In the genomic region with DNA sequence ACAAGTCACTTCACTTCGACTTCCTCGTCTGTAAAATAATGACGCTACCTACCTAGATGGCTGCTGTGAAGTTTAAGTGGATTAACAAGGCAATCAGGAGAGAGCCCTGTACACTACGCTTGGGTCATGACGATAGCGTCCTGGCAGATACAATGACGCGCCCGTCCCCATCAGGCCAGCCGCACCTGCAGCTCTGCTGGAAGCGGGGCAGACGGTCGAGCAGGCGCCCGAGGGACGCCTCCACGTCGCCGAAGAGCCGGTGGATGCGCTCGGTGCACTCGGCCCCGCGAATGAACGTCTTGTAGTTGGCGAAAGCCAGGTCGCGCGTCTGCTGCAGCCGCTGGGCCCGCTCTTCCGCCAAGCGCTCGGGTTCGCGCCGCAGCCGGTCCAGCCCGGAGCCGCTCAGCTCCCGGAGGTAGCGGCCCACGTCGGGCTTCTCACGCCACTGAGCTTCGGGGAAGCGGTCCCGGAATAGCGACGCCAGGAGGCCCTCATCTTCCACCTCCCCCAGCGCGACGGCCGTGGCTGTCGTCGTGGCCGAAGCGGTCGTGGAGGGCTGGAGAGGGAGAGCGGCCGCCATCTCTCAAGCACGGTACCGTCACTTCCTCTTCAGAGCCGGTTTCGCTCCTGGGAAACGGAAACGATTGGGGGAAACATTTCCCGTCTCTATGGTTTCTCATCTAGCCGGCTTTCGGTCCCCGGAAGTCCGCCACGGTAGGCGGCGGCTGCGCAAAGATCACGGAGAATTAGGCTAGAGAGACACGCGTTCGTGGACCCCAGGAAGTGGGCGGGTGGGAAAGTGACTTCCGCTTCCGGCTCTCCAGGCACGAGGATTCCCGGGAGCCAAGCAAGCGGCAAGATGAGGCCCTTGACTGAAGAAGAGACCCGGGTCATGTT, we compare ENCODE assay signal across 8 mouse cellular contexts. TPM values are rescaled to one million over a fixed set of nuclear protein-coding genes. Genes with fewer than 3 reads are reported as not detected.
DNase-seq lines count a peak whose midpoint lies in the region; ATAC-seq and TF ChIP-seq lines count a peak whose summit lies in the region.

Gene Cog8, minus strand, starts transcription at position 614 of the 897 bp plus-strand sequence.
Gene Nip7, plus strand, starts transcription at position 802 of the 897 bp plus-strand sequence.

- TF ChIP-seq CTCF in gastrocnemius, adult 2 months (IDR thresholded peaks at IDR 0.05), result no peak
- no peak for TF ChIP-seq CTCF in hindbrain, postnatal 0 days (IDR thresholded peaks at IDR 0.05; ENCODE audit: low read depth)
- no peak for TF ChIP-seq CTCF in left cerebral cortex, adult 2 months (IDR thresholded peaks at IDR 0.05)

- DNase-seq in ZHBTc4 (ENCODE audit: low read depth, low spot score), result peak; percentile 99
- DNase-seq in gastrocnemius, adult 2 months, result peak; percentile 98
- peak; percentile 98 for DNase-seq in hindbrain, postnatal 0 days (ENCODE audit: low spot score)
- peak; percentile 95 to 96 for DNase-seq in left cerebral cortex, adult 2 months (ENCODE audit: extremely low spot score in 1 of 2, low spot score in 2 of 2)
- peak; percentile 96 for DNase-seq in right cerebral cortex, adult 2 months (ENCODE audit: low spot score in 2 of 2)
- DNase-seq in urinary bladder, postnatal 14 days (ENCODE audit: low spot score), result peak; percentile 96

- peak within 1 kb of the TSS; percentile 87 for H3K9ac ChIP-seq in hindbrain, postnatal 0 days (replicated peaks; ENCODE audit: low read length)

- peaks cover 7% of the 10 kb centered on the region; the same call in 1 of the 2 replicates for H3K4me1 ChIP-seq in hindbrain, postnatal 0 days (ENCODE audit: insufficient read depth, low read length)

- H3K9me3 ChIP-seq in hindbrain, postnatal 0 days (ENCODE audit: low read length), result no peaks in the 10 kb centered on the region

- H3K4me3 ChIP-seq in gastrocnemius, adult 2 months, result peak within 1 kb of the TSS; percentile 99
- H3K4me3 ChIP-seq in hindbrain, postnatal 0 days (ENCODE audit: low read length), result peak within 1 kb of the TSS; percentile 89
- peak within 1 kb of the TSS; percentile 71 for H3K4me3 ChIP-seq in left cerebral cortex, adult 2 months

- peaks cover 28% of the 10 kb centered on the region for H3K36me3 ChIP-seq in hindbrain, postnatal 0 days (ENCODE audit: insufficient read depth, low read length)

- H3K27me3 ChIP-seq in hindbrain, postnatal 0 days (ENCODE audit: insufficient read depth, low read length), result no peaks in the 10 kb centered on the region

- peak within 1 kb of the TSS; percentile 94 for H3K4me2 ChIP-seq in hindbrain, postnatal 0 days (ENCODE audit: low read depth, low read length)

- peak; percentile 93 for ATAC-seq in common myeloid progenitor, adult 5-6 weeks (replicated peaks; ENCODE audit: low read depth, poor library complexity, severe bottlenecking)
- ATAC-seq in hindbrain, postnatal 0 days, result peak; percentile 97
- peak; percentile 95 for ATAC-seq in megakaryocyte, adult 5-6 weeks (ENCODE audit: poor library complexity, severe bottlenecking)

- WGBS in hindbrain, postnatal 0 days, result 2% methylated on average over 88 of the region's 88 CpGs

- peak within 1 kb of the TSS; percentile 95 for H3K27ac ChIP-seq in gastrocnemius, adult 2 months
- peak within 1 kb of the TSS; percentile 89 for H3K27ac ChIP-seq in hindbrain, postnatal 0 days
- H3K27ac ChIP-seq in left cerebral cortex, adult 2 months, result peak within 1 kb of the TSS; percentile 89

- intact Hi-C loops in gastrocnemius, adult 2 months (cut with DNase I), result loop anchor here (1.0 kb wide), 1 partner anchor 25 kb away; the partner anchor contains the start of gene Vps4a
- intact Hi-C loops in left cerebral cortex, adult 2 months (cut with DNase I), result loop anchor here (1.0 kb wide), 1 partner anchor 163 kb away; the partner anchor contains the start of gene Utp4

RNA-seq across cellular contexts. Expression of gene Cog8, which starts in this region (rescaled TPM):
- 17.7 and 20.5 TPM in 2 replicates for total RNA-seq in common myeloid progenitor, adult 5-6 weeks (2017)
- total RNA-seq in gastrocnemius, adult 2 months (2021), result 10 to 100 TPM; 18.7 to 20.3 TPM
- 47.9 and 48.8 TPM in 2 replicates for total RNA-seq in hindbrain, postnatal 0 days (2014; rRNA removed)
- polyA plus RNA-seq in hindbrain, postnatal 0 days (2015; fragmentation: Nextera tagmentation; extraction: Ambion mirVana), result 33.0 and 33.2 TPM in 2 replicates
- 10 to 100 TPM; 24.9 to 27.8 TPM for total RNA-seq in left cerebral cortex, adult 2 months (2021)
- 14.7 and 16.8 TPM in 2 replicates for total RNA-seq in megakaryocyte, adult 5-6 weeks (2015)
- 17.7 and 24.3 TPM in 2 replicates for total RNA-seq in megakaryocyte, adult 5-6 weeks (2017)

RNA-seq across cellular contexts. Expression of gene Nip7, which starts in this region (rescaled TPM):
- total RNA-seq in common myeloid progenitor, adult 5-6 weeks (2017), result 20.4 and 28.4 TPM in 2 replicates
- total RNA-seq in gastrocnemius, adult 2 months (2021), result 10 to 100 TPM; 19.3 to 20.7 TPM
- total RNA-seq in hindbrain, postnatal 0 days (2014; rRNA removed), result 16.1 and 20.7 TPM in 2 replicates
- 58.1 and 59.5 TPM in 2 replicates for polyA plus RNA-seq in hindbrain, postnatal 0 days (2015; fragmentation: Nextera tagmentation; extraction: Ambion mirVana)
- total RNA-seq in left cerebral cortex, adult 2 months (2021), result 10 to 100 TPM; 40.9 to 42.4 TPM
- 16.5 and 26.4 TPM in 2 replicates for total RNA-seq in megakaryocyte, adult 5-6 weeks (2015)
- 10.6 and 12.5 TPM in 2 replicates for total RNA-seq in megakaryocyte, adult 5-6 weeks (2017)

Comparison
In these comparisons a context has a peak if more than half of its experiments do, and no peak if none do; other contexts are left out.
1. Peak in every context shown above with its lines: DNase-seq, ATAC-seq, H3K4me3 ChIP-seq and H3K27ac ChIP-seq.